Mouse (Mus musculus) liver, postnatal 0 days (tissue): ENCODE data around the gene Pcgf2. TPM values are rescaled to one million over a fixed set of nuclear protein-coding genes. Genes with fewer than 3 reads are reported as not detected.

Source experiments
- ATAC-seq: fragments of 200-750 bp; cut with Nextera tagmentation; 2 replicates; pipeline ENCODE4 v1.8.0; 2017; ENCODE audit warnings: mild to moderate bottlenecking, moderate library complexity
- DNase-seq: peaks from one replicate; pipeline ENCODE4 v3.0.0-alpha.2; 2016
- H3K27ac ChIP-seq: fragments of 300-500 bp; sonication (generic); 2 replicates; pipeline ENCODE4 v1.5.1; 2014; ENCODE audit warnings: antibody characterized with exemption, moderate library complexity, mild to moderate bottlenecking, low read depth
- H3K27me3 ChIP-seq: fragments of 300-500 bp; sonication (generic); 2 replicates; pipeline ENCODE4 v1.6.1; 2014; ENCODE audit warnings: low read length, control low read depth, mixed read lengths; ENCODE audit not compliant: insufficient read depth
- H3K36me3 ChIP-seq: fragments of 300-500 bp; sonication (generic); replicated peaks from 2 replicates; pipeline ENCODE4 v1.6.1; 2014; ENCODE audit warnings: mild to moderate bottlenecking, control low read depth, low read length, moderate library complexity, mixed read lengths; ENCODE audit not compliant: insufficient read depth
- H3K4me1 ChIP-seq: fragments of 300-500 bp; sonication (generic); 2 replicates; pipeline ENCODE4 v1.6.1; 2014; ENCODE audit warnings: antibody characterized with exemption, mild to moderate bottlenecking, control low read depth; ENCODE audit not compliant: insufficient read depth
- H3K4me2 ChIP-seq: fragments of 300-500 bp; sonication (generic); 2 replicates; pipeline ENCODE4 v1.6.1; 2014; ENCODE audit warnings: low read depth, mild to moderate bottlenecking, low read length, moderate library complexity, mixed read lengths
- H3K4me3 ChIP-seq: fragments of 300-500 bp; sonication (generic); 2 replicates; pipeline ENCODE4 v1.5.1; 2014; ENCODE audit warnings: low read depth, low read length
- H3K9ac ChIP-seq: fragments of 300-500 bp; sonication (generic); replicated peaks from 2 replicates; pipeline ENCODE4 v1.6.1; 2014; ENCODE audit warnings: mild to moderate bottlenecking, moderate library complexity
- H3K9me3 ChIP-seq: fragments of 300-500 bp; sonication (generic); 2 replicates; pipeline ENCODE4 v1.6.1; 2016; ENCODE audit warnings: mild to moderate bottlenecking, control low read depth, low read length, mixed read lengths
- CTCF ChIP-seq: sonication (generic); IDR thresholded peaks from 2 replicates; pipeline ENCODE4 v1.5.1; 2016; ENCODE audit warnings: antibody characterized with exemption, low read depth
- EP300 ChIP-seq: IDR thresholded peaks from 2 replicates; pipeline ENCODE4 v1.6.1; 2016; ENCODE audit warnings: antibody characterized with exemption, low read depth, mild to moderate bottlenecking
- WGBS: fragments of 180-500 bp; shearing (Covaris S2); extraction: QIAGEN DNeasy Blood & Tissue Kit; methylation state at CpG from one replicate; pipeline ENCODE4 v1.1.7; 2014; ENCODE audit not compliant: insufficient replicate concordance; 5-methylcytosine and 5-hydroxymethylcytosine counted together
- polyA plus RNA-seq: library from polyadenylated mRNA; unstranded; fragments of >200 nt; fragmentation: Nextera tagmentation; extraction: Ambion mirVana; gene quantifications from 2 replicates; pipeline ENCODE4 v1.2.1, GENCODE M21; 2015

The Pcgf2 gene
- polyA plus RNA-seq, 1 experiment from 2014 or later, result 1.9 TPM

DNA sequence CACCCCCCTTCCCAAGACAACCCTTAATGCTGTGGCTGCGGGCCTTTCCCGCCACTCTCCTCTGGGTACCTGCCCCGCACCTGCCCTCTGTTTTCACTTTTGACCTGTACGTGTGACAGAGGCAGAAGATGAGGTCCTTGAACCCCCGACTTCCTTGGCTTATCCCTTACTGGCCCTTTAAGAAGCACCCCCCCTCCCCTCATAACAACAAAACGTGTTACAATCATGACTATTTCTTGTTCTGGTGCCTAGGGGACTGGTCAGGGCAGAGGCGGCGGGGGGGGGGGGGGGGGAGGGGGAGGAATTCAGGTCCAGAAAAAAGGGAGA is 36.0 kb downstream of the Pcgf2 start:
- ATAC-seq (no peak), DNase-seq (no peak)
- no peak overlapping the region for H3K27ac ChIP-seq
- peaks cover 36% of the 10 kb centered on the region for H3K27me3 ChIP-seq
- H3K9ac ChIP-seq, result peak overlapping the region; percentile 71; the same call in 1 of the 2 replicates
- H3K9me3 ChIP-seq, result no peaks in the 10 kb centered on the region
- 2% methylated on average over 6 of the region's 8 CpGs for WGBS
- H3K4me3 ChIP-seq, result peak overlapping the region; percentile 69
- H3K4me2 ChIP-seq, result peak overlapping the region; percentile 84
- peaks cover 22% of the 10 kb centered on the region for H3K4me1 ChIP-seq
- peaks cover 3% of the 10 kb centered on the region for H3K36me3 ChIP-seq
- TF ChIP-seq EP300 (no peak), CTCF (no peak)

DNA sequence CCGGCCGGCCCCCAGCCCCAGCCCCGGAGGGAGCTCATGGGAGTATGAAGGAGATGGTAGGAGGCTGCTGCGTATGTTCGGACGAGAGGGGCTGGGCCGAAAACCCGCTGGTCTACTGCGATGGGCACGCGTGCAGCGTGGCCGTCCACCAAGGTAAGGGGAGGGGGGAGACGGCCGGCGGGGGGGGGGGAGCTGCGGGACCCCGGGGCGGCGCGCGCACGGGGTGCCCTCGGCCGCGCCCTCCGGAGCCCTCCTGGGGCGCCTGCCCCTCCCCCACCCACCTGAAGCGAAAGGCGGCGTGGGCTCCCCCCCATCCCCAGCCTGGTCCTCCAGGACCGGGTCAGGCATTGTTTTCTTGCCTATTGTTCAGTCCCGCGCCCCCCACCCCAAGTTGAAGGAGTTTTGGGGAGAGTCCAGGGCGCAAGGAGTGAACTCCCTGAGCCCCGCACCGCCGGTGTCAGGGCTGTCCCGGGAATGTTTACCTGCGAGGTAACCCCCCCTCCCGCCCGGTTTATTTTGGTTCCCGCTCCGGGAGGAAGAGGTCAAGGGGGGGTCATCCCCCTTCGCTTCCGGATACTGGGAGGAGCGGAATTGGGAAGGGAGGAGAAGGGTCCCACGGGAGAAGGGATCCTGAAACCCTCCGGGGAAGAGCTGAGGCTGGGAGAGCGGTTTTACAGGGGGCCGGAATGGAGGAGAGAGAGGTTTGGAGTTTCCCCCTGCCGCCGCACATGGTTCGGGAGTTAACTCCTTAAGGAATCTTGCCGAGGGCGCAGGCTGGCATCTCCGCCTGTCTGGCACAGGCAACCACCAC is 36.6 kb downstream of the Pcgf2 start:
- peak; percentile 35 for DNase-seq
- H3K4me1 ChIP-seq, result peaks cover 28% of the 10 kb centered on the region
- H3K4me3 ChIP-seq, result peak overlapping the region; percentile 69
- H3K4me2 ChIP-seq, result peak overlapping the region; percentile 84
- TF ChIP-seq EP300, result no peak
- no peak for TF ChIP-seq CTCF
- WGBS, result under 1% methylated on average over 24 of the region's 57 CpGs
- peaks cover 3% of the 10 kb centered on the region for H3K36me3 ChIP-seq
- no peak for ATAC-seq
- no peaks in the 10 kb centered on the region for H3K9me3 ChIP-seq
- peaks cover 37% of the 10 kb centered on the region for H3K27me3 ChIP-seq
- H3K27ac ChIP-seq, result peak overlapping the region; percentile 35; the same call in 1 of the 2 replicates
- peak overlapping the region; percentile 71 for H3K9ac ChIP-seq

DNA sequence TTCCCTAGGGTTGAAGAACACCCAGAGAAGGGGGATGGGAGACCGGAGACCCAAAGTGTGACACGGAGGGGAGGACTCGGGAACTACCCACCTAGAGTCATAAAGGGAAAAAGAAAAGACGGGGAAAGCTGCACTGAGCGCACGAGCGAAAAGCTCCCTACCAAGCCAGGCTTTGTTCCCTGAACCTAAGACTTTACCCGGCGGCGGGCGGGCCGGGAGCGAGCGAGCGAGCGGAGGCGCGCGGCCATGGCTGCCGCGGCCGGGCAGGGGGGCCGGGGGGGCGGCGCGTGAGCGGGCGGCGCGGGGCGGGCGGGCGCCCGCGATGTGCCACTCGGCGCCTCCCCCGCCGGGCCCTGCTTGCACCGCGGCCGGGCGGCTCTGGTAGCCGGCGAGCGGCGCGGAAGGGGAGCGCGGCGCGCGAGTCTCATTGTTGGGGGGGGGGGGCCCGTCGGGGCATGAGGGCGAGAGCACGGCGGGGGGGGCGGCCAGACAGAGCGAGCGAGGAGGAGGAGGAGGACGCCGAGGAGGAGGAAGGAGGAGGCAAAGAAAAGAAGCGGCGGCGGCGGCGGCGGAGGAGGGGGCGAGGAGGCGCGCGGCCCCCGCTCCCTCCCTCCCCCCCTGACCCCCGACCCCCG is 37.3 kb downstream of the Pcgf2 start, which contains the start of gene Mllt6:
Mllt6 (plus strand) TSS at position 522 of the 635 bp plus-strand sequence.
- H3K4me2 ChIP-seq, result peak within 1 kb of the TSS; percentile 84
- TF ChIP-seq CTCF (no peak), EP300 (no peak)
- peak within 1 kb of the TSS; percentile 35; the same call in 1 of the 2 replicates for H3K27ac ChIP-seq
- H3K4me3 ChIP-seq, result peak within 1 kb of the TSS; percentile 69
- H3K4me1 ChIP-seq, result peaks cover 29% of the 10 kb centered on the region
- WGBS, result 2% methylated on average over 53 of the region's 76 CpGs
- DNase-seq (peak; percentile 73), ATAC-seq (peak; percentile 57)
- H3K36me3 ChIP-seq, result peaks cover 3% of the 10 kb centered on the region
- H3K9me3 ChIP-seq, result no peaks in the 10 kb centered on the region
- peak within 1 kb of the TSS; percentile 71 for H3K9ac ChIP-seq
- H3K27me3 ChIP-seq, result peaks cover 37% of the 10 kb centered on the region

DNA sequence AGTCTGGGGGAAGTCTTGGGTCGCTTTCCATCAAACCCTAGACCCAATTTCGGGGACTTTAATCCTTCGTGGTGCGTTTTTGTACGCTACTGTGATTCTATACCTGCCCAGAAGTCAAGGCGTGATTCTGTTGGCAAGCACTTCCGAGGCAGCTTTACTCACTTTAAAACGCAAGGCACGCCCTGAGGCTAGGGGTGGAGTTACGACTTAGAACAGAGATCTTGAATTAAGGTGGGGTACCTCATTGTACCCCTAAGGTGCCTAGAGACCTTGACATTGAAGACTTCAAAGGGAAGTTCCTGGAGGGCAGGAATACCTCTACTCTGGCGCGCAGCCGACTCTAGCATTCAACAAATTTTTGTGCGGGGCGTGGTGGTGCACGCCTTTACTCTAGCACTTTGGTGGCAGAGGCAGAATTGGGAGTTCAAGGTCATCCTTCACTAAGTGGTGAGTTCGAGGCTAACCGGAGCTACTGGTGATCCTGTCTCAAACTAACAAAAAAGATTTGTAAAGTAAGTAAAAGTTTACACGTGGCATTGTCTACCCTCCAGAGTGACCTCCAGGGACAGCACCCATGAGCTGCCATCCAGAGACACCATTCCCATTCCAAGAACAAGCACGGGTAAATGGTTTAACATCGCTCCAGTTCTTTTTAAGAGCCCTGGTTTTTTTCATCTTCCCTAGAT is 37.9 kb downstream of the Pcgf2 start:
- Histone ChIP-seq H3K4me3 (peak overlapping the region; percentile 69), H3K9me3 (no peaks in the 10 kb centered on the region), H3K27ac (no peak overlapping the region), H3K4me1 (peaks cover 29% of the 10 kb centered on the region), H3K27me3 (peaks cover 37% of the 10 kb centered on the region), H3K9ac (no peak overlapping the region), H3K4me2 (peak overlapping the region; percentile 84), H3K36me3 (peaks cover 3% of the 10 kb centered on the region; the same call in 1 of the 2 replicates)
- DNase-seq (no peak), ATAC-seq (no peak)
- WGBS, result 3% methylated on average over 21 of the region's 21 CpGs
- no peak for TF ChIP-seq CTCF
- no peak for TF ChIP-seq EP300

DNA sequence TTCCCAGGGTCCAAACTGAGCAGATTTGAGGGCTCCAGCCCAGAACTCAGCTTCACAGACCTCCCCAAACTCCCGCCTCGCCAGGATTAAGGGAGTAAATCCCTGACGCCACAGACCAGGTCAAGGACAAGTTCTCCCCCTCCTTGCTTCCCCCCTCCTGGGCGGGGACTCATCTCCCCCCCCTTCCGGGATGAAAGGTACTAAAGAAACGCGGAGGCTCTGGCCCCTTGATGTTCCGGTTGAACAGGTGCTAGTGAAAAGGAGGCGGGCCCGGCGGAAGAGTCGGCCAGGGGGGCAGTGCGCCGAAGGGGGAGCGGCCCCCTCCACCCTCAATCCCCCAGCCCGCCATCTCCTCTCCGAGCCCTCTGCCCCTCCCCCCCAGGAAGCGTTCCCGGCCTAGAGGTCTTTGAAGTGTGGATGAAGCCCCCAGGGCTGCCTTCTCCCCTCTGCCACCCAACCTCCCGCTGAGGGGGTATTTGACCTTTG is 38.6 kb downstream of the Pcgf2 start:
- no peaks in the 10 kb centered on the region for H3K9me3 ChIP-seq
- H3K27ac ChIP-seq, result peak overlapping the region; percentile 39; the same call in 1 of the 2 replicates
- H3K27me3 ChIP-seq, result peaks cover 37% of the 10 kb centered on the region
- H3K36me3 ChIP-seq, result no peaks in the 10 kb centered on the region; the same call in 1 of the 2 replicates
- no peak overlapping the region; the same call in 1 of the 2 replicates for H3K9ac ChIP-seq
- H3K4me3 ChIP-seq, result peak overlapping the region; percentile 69
- no peak for TF ChIP-seq CTCF
- no peak for TF ChIP-seq EP300
- 2% methylated on average over 14 of the region's 20 CpGs for whole genome bisulfite sequencing
- H3K4me2 ChIP-seq, result peak overlapping the region; percentile 84
- DNase-seq, result peak; percentile 31
- ATAC-seq, result no peak
- H3K4me1 ChIP-seq, result peaks cover 29% of the 10 kb centered on the region
